Mouse (Mus musculus) intestine, postnatal 0 days (tissue): ENCODE measurements around the gene Ube2cbp. TPM values are rescaled to one million over a fixed set of nuclear protein-coding genes. Genes with fewer than 3 reads are reported as not detected.

Source experiments
- ATAC-seq: fragments of 200-750 bp; cut with Nextera tagmentation; 2 replicates; pipeline ENCODE4 v1.8.0; 2017; ENCODE audit warnings: mild to moderate bottlenecking, moderate TSS enrichment, moderate library complexity
- H3K27ac ChIP-seq: fragments of 300-500 bp; sonication (generic); 2 replicates; pipeline ENCODE4 v1.5.1; 2014; ENCODE audit warnings: mild to moderate bottlenecking, low read depth, low read length, moderate library complexity
- H3K27me3 ChIP-seq: fragments of 300-500 bp; sonication (generic); replicated peaks from 2 replicates; pipeline ENCODE4 v1.6.1; 2014; ENCODE audit warnings: low read length, mixed read lengths; ENCODE audit not compliant: control insufficient read depth, insufficient read depth
- H3K36me3 ChIP-seq: fragments of 300-500 bp; sonication (generic); 2 replicates; pipeline ENCODE4 v1.6.1; 2014; ENCODE audit warnings: mild to moderate bottlenecking, moderate library complexity; ENCODE audit not compliant: control insufficient read depth, insufficient read depth
- H3K4me1 ChIP-seq: fragments of 300-500 bp; sonication (generic); replicated peaks from 2 replicates; pipeline ENCODE4 v1.6.1; 2014; ENCODE audit warnings: antibody characterized with exemption, low read length, mixed read lengths; ENCODE audit not compliant: control insufficient read depth, insufficient read depth
- H3K4me2 ChIP-seq: fragments of 300-500 bp; sonication (generic); replicated peaks from 2 replicates; pipeline ENCODE4 v1.6.1; 2014; ENCODE audit warnings: low read depth, mild to moderate bottlenecking, moderate library complexity
- H3K4me3 ChIP-seq: fragments of 300-500 bp; sonication (generic); 2 replicates; pipeline ENCODE4 v1.5.1; 2014; ENCODE audit warnings: low read depth, low read length
- H3K9ac ChIP-seq: fragments of 300-500 bp; sonication (generic); 2 replicates; pipeline ENCODE4 v1.6.1; 2014; ENCODE audit warnings: mild to moderate bottlenecking, low read depth, low read length
- H3K9me3 ChIP-seq: fragments of 300-500 bp; sonication (generic); 2 replicates; pipeline ENCODE4 v1.6.1; 2016; ENCODE audit warnings: mixed run types; ENCODE audit not compliant: control insufficient read depth
- CTCF ChIP-seq: sonication (generic); IDR thresholded peaks from 2 replicates; pipeline ENCODE4 v1.5.1; 2016; ENCODE audit warnings: low read depth, mild to moderate bottlenecking, control low read depth, antibody characterized with exemption, moderate library complexity
- WGBS: fragments of 180-500 bp; shearing (Covaris S2); extraction: QIAGEN DNeasy Blood & Tissue Kit; methylation state at CpG from one replicate; pipeline ENCODE4 v1.1.7; 2014; 5-methylcytosine and 5-hydroxymethylcytosine counted together
- polyA plus RNA-seq: library from polyadenylated mRNA; unstranded; fragments of >200 nt; fragmentation: Nextera tagmentation; extraction: Ambion mirVana; gene quantifications from 2 replicates; pipeline ENCODE4 v1.2.1, GENCODE M21; 2015

Gene Ube2cbp
- polyA plus RNA-seq, 1 experiment from 2014 or later = 1.6 TPM

DNA sequence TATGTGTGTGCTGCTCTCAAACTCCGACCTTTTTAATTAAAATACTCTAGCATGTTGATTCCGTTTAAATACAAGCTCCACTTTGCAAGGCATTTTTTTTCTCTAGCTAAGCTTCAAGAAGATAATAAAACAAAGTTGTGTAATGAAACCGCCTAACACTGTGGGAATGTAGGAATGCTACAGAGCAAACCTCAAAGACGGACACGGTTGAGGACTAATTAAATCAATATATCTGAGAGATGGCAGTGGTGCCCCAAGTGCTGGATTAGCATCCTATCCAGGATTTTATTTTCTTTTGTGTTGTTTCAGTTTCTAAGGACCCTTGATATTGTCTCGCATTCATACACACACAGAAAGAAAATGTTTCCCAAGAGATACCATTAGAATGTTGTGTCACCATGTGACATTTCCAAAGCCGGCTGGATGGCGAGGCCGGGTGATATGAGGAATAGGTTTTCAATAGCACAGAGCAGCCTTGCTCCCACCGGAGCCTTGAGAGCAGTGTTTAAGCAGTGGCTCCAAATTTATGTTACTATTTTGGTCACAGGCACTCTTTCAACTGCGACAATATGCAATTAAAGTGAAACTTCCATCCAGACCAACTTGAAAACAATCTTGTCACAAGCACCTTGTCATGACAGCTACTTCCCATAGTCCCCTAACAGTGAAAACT, 26.3 kb downstream of the Ube2cbp start:
- Histone ChIP-seq H3K36me3 (no peaks in the 10 kb centered on the region), H3K27ac (no peak overlapping the region), H3K4me1 (no peaks in the 10 kb centered on the region), H3K9me3 (no peaks in the 10 kb centered on the region), H3K9ac (no peak overlapping the region), H3K27me3 (no peaks in the 10 kb centered on the region), H3K4me2 (no peak overlapping the region), H3K4me3 (no peak overlapping the region)
- TF ChIP-seq CTCF = no peak
- ATAC-seq = no peak
- 72% methylated on average over 11 of the region's 11 CpGs for WGBS

DNA sequence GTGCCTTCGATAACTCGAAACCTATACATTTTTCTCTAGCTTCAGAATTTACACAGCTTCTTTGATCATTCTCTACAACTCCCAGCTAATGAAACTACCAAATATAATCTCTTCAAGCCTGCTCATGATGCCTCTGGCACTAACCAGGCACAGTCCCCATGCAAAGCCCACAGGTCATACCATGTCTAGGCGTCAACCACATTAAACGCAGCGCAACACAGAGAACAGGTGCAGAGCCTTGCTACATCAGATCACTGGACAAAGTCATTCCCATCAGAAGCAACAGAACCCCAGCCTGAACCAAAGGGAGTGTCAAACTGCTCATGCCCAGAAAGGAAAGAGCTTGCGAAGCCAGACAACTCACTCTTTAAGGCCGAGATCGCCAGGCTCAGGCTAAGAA, 28.1 kb downstream of the Ube2cbp start:
- no peak for TF ChIP-seq CTCF
- Histone ChIP-seq H3K4me2 (no peak overlapping the region), H3K36me3 (no peaks in the 10 kb centered on the region), H3K4me1 (no peaks in the 10 kb centered on the region), H3K9ac (no peak overlapping the region), H3K27ac (no peak overlapping the region), H3K9me3 (no peaks in the 10 kb centered on the region), H3K4me3 (no peak overlapping the region), H3K27me3 (no peaks in the 10 kb centered on the region)
- ATAC-seq = no peak
- WGBS = 98% methylated on average over 8 of the region's 8 CpGs

DNA sequence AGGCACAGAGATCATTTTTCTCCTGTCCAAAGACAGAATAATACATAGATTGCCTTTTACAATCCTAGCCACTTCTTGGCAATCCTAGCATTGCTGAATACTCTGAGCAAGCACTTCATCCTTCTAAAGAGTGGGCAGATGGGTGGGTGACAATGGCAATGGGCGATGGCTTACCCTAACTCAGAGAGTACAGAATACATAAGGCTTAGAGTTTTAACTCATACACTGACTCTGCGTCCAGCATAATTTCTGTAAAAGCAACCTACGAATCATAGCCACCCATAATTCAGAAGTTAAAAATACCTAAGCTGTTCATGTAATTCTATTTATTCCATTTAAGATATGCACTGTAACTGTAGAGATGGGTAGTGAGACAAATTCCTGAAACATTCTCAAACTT, 29.2 kb downstream of the Ube2cbp start:
- 95% methylated on average over 3 of the region's 3 CpGs for WGBS
- no peaks in the 10 kb centered on the region for H3K36me3 ChIP-seq
- H3K27ac ChIP-seq = no peak overlapping the region
- no peak for ATAC-seq
- H3K9ac ChIP-seq = no peak overlapping the region
- H3K27me3 ChIP-seq = no peaks in the 10 kb centered on the region
- H3K4me3 ChIP-seq = no peak overlapping the region
- no peak overlapping the region for H3K4me2 ChIP-seq
- no peak for TF ChIP-seq CTCF
- no peaks in the 10 kb centered on the region for H3K4me1 ChIP-seq
- no peaks in the 10 kb centered on the region for H3K9me3 ChIP-seq

- no peaks in the 10 kb centered on the region for H3K36me3 ChIP-seq
- no peaks in the 10 kb centered on the region for H3K9me3 ChIP-seq
- H3K27me3 ChIP-seq = no peaks in the 10 kb centered on the region
- H3K4me2 ChIP-seq = no peak overlapping the region
- no peak for TF ChIP-seq CTCF
- WGBS = 84% methylated on average over 4 of the region's 4 CpGs
- no peak overlapping the region for H3K27ac ChIP-seq
- ATAC-seq = no peak
- no peak overlapping the region for H3K4me3 ChIP-seq
- no peak overlapping the region for H3K9ac ChIP-seq
- H3K4me1 ChIP-seq = no peaks in the 10 kb centered on the region; the same call in 1 of the 2 replicates
Measured at GRCm38 (mm10) chr9:86423331-86423730, 41.4 kb downstream of the Ube2cbp start.

DNA sequence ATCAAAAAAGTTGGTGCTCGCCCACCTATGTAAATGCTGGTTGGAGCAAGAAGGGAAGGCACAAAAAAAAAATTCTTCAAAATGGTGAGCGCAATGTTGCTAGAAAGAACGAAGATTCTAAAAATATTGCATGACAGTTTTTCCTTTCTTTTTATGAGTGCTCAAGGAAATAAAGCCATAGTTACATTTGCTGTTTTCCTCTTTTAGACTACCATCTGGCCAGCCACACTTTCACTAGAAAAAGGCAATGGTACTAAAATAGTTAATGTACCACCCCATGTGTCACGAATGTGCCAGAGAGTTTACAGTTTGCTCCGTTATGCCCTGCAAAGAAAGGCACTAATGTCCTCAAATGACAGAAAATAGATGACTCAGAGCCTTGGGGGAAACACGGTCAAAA, 45.4 kb downstream of the Ube2cbp start:
- WGBS = 70% methylated on average over 6 of the region's 6 CpGs
- Histone ChIP-seq H3K27ac (no peak overlapping the region), H3K9ac (no peak overlapping the region), H3K4me2 (no peak overlapping the region), H3K9me3 (no peaks in the 10 kb centered on the region), H3K27me3 (no peaks in the 10 kb centered on the region), H3K4me1 (no peaks in the 10 kb centered on the region), H3K36me3 (no peaks in the 10 kb centered on the region), H3K4me3 (no peak overlapping the region)
- ATAC-seq = no peak
- TF ChIP-seq CTCF = no peak

DNA sequence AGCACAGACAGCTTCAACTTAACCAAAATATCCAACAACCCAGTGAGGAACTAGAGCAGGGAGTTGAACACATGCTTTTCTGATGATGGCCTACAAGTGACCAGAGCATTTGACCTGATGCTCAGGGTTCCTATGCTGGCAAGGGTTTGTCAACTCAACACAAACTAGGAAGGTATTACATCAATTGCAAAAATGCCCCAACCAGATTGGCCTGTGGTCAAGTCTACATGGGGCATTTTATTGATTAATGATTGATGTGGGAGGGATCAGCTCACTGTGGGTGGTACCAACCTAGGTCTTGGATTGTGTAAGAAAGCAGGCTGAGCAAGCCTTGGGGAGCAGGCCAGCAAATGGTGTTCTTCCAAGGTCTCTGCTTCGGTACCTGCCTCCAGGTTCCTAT, 46.8 kb downstream of the Ube2cbp start:
- WGBS = 94% methylated on average over 1 of the region's 1 CpGs
- H3K27ac ChIP-seq = no peak overlapping the region
- H3K27me3 ChIP-seq = no peaks in the 10 kb centered on the region
- no peak for TF ChIP-seq CTCF
- no peaks in the 10 kb centered on the region for H3K36me3 ChIP-seq
- H3K4me3 ChIP-seq = no peak overlapping the region
- no peak overlapping the region for H3K9ac ChIP-seq
- H3K4me1 ChIP-seq = no peaks in the 10 kb centered on the region
- no peak overlapping the region for H3K4me2 ChIP-seq
- H3K9me3 ChIP-seq = no peaks in the 10 kb centered on the region
- no peak for ATAC-seq
